Mouse (Mus musculus): ENCODE results near the gene Rhog.

DNA sequence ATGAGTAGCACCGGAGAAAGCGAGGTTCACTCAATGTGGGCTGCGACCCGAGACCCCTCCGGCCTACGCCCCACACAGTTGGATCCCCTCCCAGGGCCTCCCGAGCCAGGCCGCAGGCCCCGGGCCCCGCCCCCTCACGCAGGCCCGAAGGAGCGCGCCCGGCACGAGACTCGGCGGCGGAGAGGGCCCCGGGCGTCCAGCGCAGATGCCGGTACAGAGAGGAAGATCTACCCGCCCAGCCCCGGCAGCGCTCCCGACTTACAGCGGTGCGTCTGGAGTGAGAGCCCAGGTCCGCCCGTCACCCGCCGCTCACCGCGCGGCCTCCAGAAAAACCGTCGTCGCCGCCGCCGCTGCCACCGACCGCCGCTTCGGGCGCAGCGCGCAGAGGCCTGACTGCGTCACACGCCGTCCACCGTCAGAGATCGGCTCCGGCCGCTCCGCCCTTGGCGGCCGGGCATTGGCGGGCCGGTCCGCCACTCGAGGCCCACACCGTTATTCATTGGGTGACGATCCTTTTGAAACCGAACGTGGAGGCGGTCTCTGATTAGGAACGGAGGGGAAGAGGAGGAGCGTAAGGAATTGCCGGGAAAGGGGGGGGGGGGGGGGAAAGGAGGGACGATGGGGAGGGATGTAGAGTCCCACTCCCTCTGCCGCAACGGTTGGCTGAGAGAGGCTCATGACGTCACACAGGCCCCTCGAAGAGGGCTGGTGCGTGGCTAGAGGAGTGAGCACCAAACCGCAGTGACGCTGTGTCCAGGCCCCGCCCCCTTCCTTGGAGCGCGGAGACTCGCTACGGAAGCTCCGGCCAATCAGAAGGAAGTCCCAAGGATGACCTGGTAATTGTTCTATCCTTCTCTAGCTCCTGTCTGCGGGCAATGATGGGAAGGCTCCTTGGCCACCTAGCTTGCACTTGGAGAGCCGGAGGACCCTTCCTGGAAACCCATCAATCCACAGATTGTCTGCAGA, 45.8 kb downstream of the Rhog start, which contains the start of the genes Nup98 and Pgap2:
- TF ChIP-seq CTCF (IDR thresholded peaks at IDR 0.05; ENCODE audit: low read depth) (peak; percentile 16), EP300 (IDR thresholded peaks at IDR 0.05; ENCODE audit: low read depth) (no peak)
